Mouse (Mus musculus): Measurements from ENCODE around the gene Sgpl1. TPM values are rescaled to one million over a fixed set of nuclear protein-coding genes. Genes with fewer than 3 reads are reported as not detected.
A peak's percentile ranks its signal among the peaks of the same experiment; 100 is the strongest.
"Not testable (repeated sequence)": the region's sequence is repeated elsewhere in the genome, so short reads cannot be mapped to it uniquely, and the experiment has no call there.

Gene Sgpl1
- polyA plus RNA-seq, 1 experiment from 2014 or later: 163 TPM

- H3K27me3 ChIP-seq: no peaks in the 10 kb centered on the region
- peak; percentile 12 for ATAC-seq
- POLR2A ChIA-PET: interaction anchor here (0.9 kb wide), 1 partner anchor 9 kb away, joined by 3 read pairs; no protein-coding TSS in a partner anchor
- DNase-seq (ENCODE audit: low read depth, low spot score): no peak
- in situ Hi-C loops (cut with MboI; ENCODE audit: low pct_unique_long_range_greater_than_20kb): no loop called here
- CTCF ChIA-PET: no interaction called here
- TF ChIP-seq CTCF (IDR thresholded peaks at IDR 0.05): no peak
Observed at GRCm38 (mm10) chr10:61134041-61134440, 13.5 kb downstream of the Sgpl1 start.

GRCm38 (mm10) chr10:61130959-61131358, 16.5 kb downstream of the Sgpl1 start:
- POLR2A ChIA-PET: no interaction called here
- no peak for TF ChIP-seq CTCF (IDR thresholded peaks at IDR 0.05)
- CTCF ChIA-PET: interaction anchor here (1.4 to 2.1 kb wide), 3 partner anchors 9 to 17 kb away, joined by 4 to 8 read pairs (median 5); no protein-coding TSS in a partner anchor

GRCm38 (mm10) chr10:61128701-61129365, 18.7 kb downstream of the Sgpl1 start:
- in situ Hi-C loops (cut with MboI; ENCODE audit: low pct_unique_long_range_greater_than_20kb): no loop called here
- ChIA-PET CTCF (interaction anchor here (1.5 kb wide), 1 partner anchor 14 kb away, joined by 4 read pairs; no protein-coding TSS in a partner anchor), POLR2A (interaction anchor here (0.5 kb wide), 1 partner anchor 38 kb away, joined by 4 read pairs; no protein-coding TSS in a partner anchor)
- no peaks in the 10 kb centered on the region for H3K27me3 ChIP-seq
- no peak for ATAC-seq
- DNase-seq (ENCODE audit: low read depth, low spot score): no peak
- TF ChIP-seq CTCF (IDR thresholded peaks at IDR 0.05): no peak

More at GRCm38 (mm10) chr10:61130959-61131358, 16.5 kb downstream of the Sgpl1 start:
- DNase-seq (ENCODE audit: low read depth, low spot score) (peak; percentile 68), ATAC-seq (peak; percentile 51)
- in situ Hi-C loops (cut with MboI; ENCODE audit: low pct_unique_long_range_greater_than_20kb): no loop called here
- no peaks in the 10 kb centered on the region for H3K27me3 ChIP-seq

GRCm38 (mm10) chr10:61124462-61124861, 23.0 kb downstream of the Sgpl1 start:
- CTCF ChIA-PET: no interaction called here
- no peak for TF ChIP-seq CTCF (IDR thresholded peaks at IDR 0.05)
- no peaks in the 10 kb centered on the region for H3K27me3 ChIP-seq
- no peak for ATAC-seq
- in situ Hi-C loops (cut with MboI; ENCODE audit: low pct_unique_long_range_greater_than_20kb): no loop called here
- POLR2A ChIA-PET: no interaction called here
- no peak for DNase-seq (ENCODE audit: low read depth, low spot score)

GRCm38 (mm10) chr10:61123276-61123913, 24.1 kb downstream of the Sgpl1 start:
- in situ Hi-C loops (cut with MboI; ENCODE audit: low pct_unique_long_range_greater_than_20kb): no loop called here
- H3K27me3 ChIP-seq: no peaks in the 10 kb centered on the region
- CTCF ChIA-PET: no interaction called here
- POLR2A ChIA-PET: no interaction called here
- DNase-seq (ENCODE audit: low read depth, low spot score) (no peak), ATAC-seq (no peak)
- TF ChIP-seq CTCF (IDR thresholded peaks at IDR 0.05): no peak

- DNase-seq (ENCODE audit: low read depth, low spot score); H3K27me3 ChIP-seq; POLR2A ChIA-PET; ATAC-seq; in situ Hi-C loops (cut with MboI; ENCODE audit: low pct_unique_long_range_greater_than_20kb): not testable (repeated sequence)
- CTCF ChIA-PET: interaction anchor here (1.1 to 1.4 kb wide), 2 partner anchors 9 to 21 kb away, joined by 4 read pairs; no protein-coding TSS in a partner anchor
Observed at GRCm38 (mm10) chr10:61121732-61122131, 25.8 kb downstream of the Sgpl1 start.

GRCm38 (mm10) chr10:61114246-61114720, 33.2 kb downstream of the Sgpl1 start:
- DNase-seq (ENCODE audit: low read depth, low spot score): peak; percentile 56
- H3K27me3 ChIP-seq: no peaks in the 10 kb centered on the region
- POLR2A ChIA-PET: no interaction called here
- CTCF ChIA-PET: interaction anchor here (1.0 to 1.1 kb wide), 2 partner anchors 13 to 16 kb away, joined by 4 to 5 read pairs; no protein-coding TSS in a partner anchor
- no peak for TF ChIP-seq CTCF (IDR thresholded peaks at IDR 0.05)
- in situ Hi-C loops (cut with MboI; ENCODE audit: low pct_unique_long_range_greater_than_20kb): no loop called here
- peak; percentile 76 for ATAC-seq

GRCm38 (mm10) chr10:61103564-61104114, 43.9 kb downstream of the Sgpl1 start:
- POLR2A ChIA-PET: no interaction called here
- no peak for ATAC-seq
- CTCF ChIA-PET: interaction anchor here (0.6 to 2.0 kb wide), 2 partner anchors 9 to 39 kb away, joined by 4 to 7 read pairs; no protein-coding TSS in a partner anchor
- no peaks in the 10 kb centered on the region for H3K27me3 ChIP-seq
- in situ Hi-C loops (cut with MboI; ENCODE audit: low pct_unique_long_range_greater_than_20kb): no loop called here
- DNase-seq (ENCODE audit: low read depth, low spot score): no peak
- TF ChIP-seq CTCF (IDR thresholded peaks at IDR 0.05): no peak

GRCm38 (mm10) chr10:61091866-61092265, 55.6 kb downstream of the Sgpl1 start:
- no peaks in the 10 kb centered on the region for H3K27me3 ChIP-seq
- no peak for DNase-seq (ENCODE audit: low read depth, low spot score)
- POLR2A ChIA-PET: no interaction called here
- in situ Hi-C loops (cut with MboI; ENCODE audit: low pct_unique_long_range_greater_than_20kb): no loop called here
- no peak for TF ChIP-seq CTCF (IDR thresholded peaks at IDR 0.05)
- CTCF ChIA-PET: no interaction called here
- ATAC-seq: no peak

- H3K27me3 ChIP-seq: no peaks in the 10 kb centered on the region
- DNase-seq (ENCODE audit: low read depth, low spot score): peak; percentile 38
- peak; percentile 77 for ATAC-seq
- ChIA-PET CTCF (interaction anchor here (1.1 kb wide), 1 partner anchor 17 kb away, joined by 3 read pairs; no protein-coding TSS in a partner anchor), POLR2A (interaction anchor here (0.6 kb wide), 1 partner anchor 8 kb away, joined by 3 read pairs; no protein-coding TSS in a partner anchor)
- in situ Hi-C loops (cut with MboI; ENCODE audit: low pct_unique_long_range_greater_than_20kb): no loop called here
- no peak for TF ChIP-seq CTCF (IDR thresholded peaks at IDR 0.05)
Observed at GRCm38 (mm10) chr10:61089170-61090142, 58.0 kb downstream of the Sgpl1 start, which contains the start of gene Pcbd1. Gene Pcbd1, plus strand, starts transcription at chr10:61089331.

Data from Patski (cell line).